Mouse (Mus musculus) bone marrow macrophage, adult 2 months (primary cell): Measurements from ENCODE around the gene Tob2.

Experiments used
- CTCF ChIP-seq: IDR thresholded peaks from 2 replicates; pipeline ENCODE4 v1.5.1; 2012; ENCODE audit warnings: low read depth, mild to moderate bottlenecking, low read length, moderate library complexity
- POLR2A ChIP-seq: IDR thresholded peaks from 2 replicates; pipeline ENCODE4 v1.6.1; 2012; ENCODE audit warnings: mild to moderate bottlenecking, low read depth, low read length, borderline replicate concordance

GRCm38 (mm10) chr15:81802001-81802890 is 56.4 kb downstream of the Tob2 start, which contains the start of gene Tef:
- TF ChIP-seq CTCF (no peak), POLR2A (no peak)
